Mouse (Mus musculus) stomach, embryonic 15.5 days (tissue): ENCODE measurements around the gene Hexb. TPM values are rescaled to one million over a fixed set of nuclear protein-coding genes. Genes with fewer than 3 reads are reported as not detected.

Experiments
- ATAC-seq: fragments of 200-750 bp; cut with Nextera tagmentation; 2 replicates; pipeline ENCODE4 v1.8.0; 2017; ENCODE audit warnings: low read depth, moderate number of reproducible peaks, moderate TSS enrichment; ENCODE audit not compliant: insufficient read depth, low FRiP score
- H3K27ac ChIP-seq: fragments of 300-500 bp; sonication (generic); 2 replicates; pipeline ENCODE4 v1.5.1; 2015; ENCODE audit warnings: mild to moderate bottlenecking, inconsistent platforms
- H3K27me3 ChIP-seq: fragments of 300-500 bp; sonication (generic); replicated peaks from 2 replicates; pipeline ENCODE4 v1.6.1; 2015; ENCODE audit warnings: inconsistent platforms
- H3K36me3 ChIP-seq: fragments of 300-500 bp; sonication (generic); 2 replicates; pipeline ENCODE4 v1.6.1; 2015; ENCODE audit warnings: inconsistent platforms
- H3K4me1 ChIP-seq: fragments of 300-500 bp; sonication (generic); 2 replicates; pipeline ENCODE4 v1.6.1; 2015; ENCODE audit warnings: inconsistent platforms
- H3K4me2 ChIP-seq: fragments of 300-500 bp; sonication (generic); 2 replicates; pipeline ENCODE4 v1.6.1; 2015; ENCODE audit warnings: mild to moderate bottlenecking, inconsistent platforms
- H3K4me3 ChIP-seq: fragments of 300-500 bp; sonication (generic); replicated peaks from 2 replicates; pipeline ENCODE4 v1.5.1; 2015; ENCODE audit warnings: inconsistent platforms
- H3K9ac ChIP-seq: fragments of 300-500 bp; sonication (generic); 2 replicates; pipeline ENCODE4 v1.6.1; 2015; ENCODE audit warnings: inconsistent platforms
- H3K9me3 ChIP-seq: fragments of 300-500 bp; sonication (generic); 2 replicates; pipeline ENCODE4 v1.6.1; 2016; ENCODE audit warnings: inconsistent platforms
- WGBS: fragments of 180-500 bp; shearing (Covaris S2); methylation state at CpG from one replicate; pipeline ENCODE4 v1.1.7; 2015; 5-methylcytosine and 5-hydroxymethylcytosine counted together
- polyA plus RNA-seq: library from polyadenylated mRNA; unstranded; fragments of >200 nt; fragmentation: Nextera tagmentation; extraction: Ambion mirVana; gene quantifications from 2 replicates; pipeline ENCODE4 v1.2.1, GENCODE M21; 2015

The Hexb gene
- polyA plus RNA-seq, 1 experiment from 2014 or later = 42.7 TPM

- 83% methylated on average over 3 of the region's 3 CpGs for WGBS
- no peak for ATAC-seq
These were observed 21.9 kb upstream of the Hexb start for GRCm38 (mm10) chr13:97220022-97220421.

GRCm38 (mm10) chr13:97216196-97216595, 18.0 kb upstream of the Hexb start:
- Histone ChIP-seq H3K27ac (no peak overlapping the region), H3K9me3 (no peaks in the 10 kb centered on the region), H3K4me3 (no peak overlapping the region), H3K36me3 (no peaks in the 10 kb centered on the region), H3K9ac (no peak overlapping the region), H3K27me3 (no peaks in the 10 kb centered on the region), H3K4me1 (no peaks in the 10 kb centered on the region), H3K4me2 (no peak overlapping the region)
- ATAC-seq = no peak
- WGBS = 56% methylated on average over 5 of the region's 5 CpGs

More at GRCm38 (mm10) chr13:97220022-97220421, 21.9 kb upstream of the Hexb start:
- H3K9me3 ChIP-seq = no peaks in the 10 kb centered on the region
- H3K4me3 ChIP-seq = no peak overlapping the region
- no peaks in the 10 kb centered on the region for H3K36me3 ChIP-seq
- H3K4me2 ChIP-seq = no peak overlapping the region
- H3K4me1 ChIP-seq = 0 out of 2 replicates have a peak, but pooled peaks cover 3% of the 10 kb centered on the region
- no peak overlapping the region for H3K27ac ChIP-seq
- no peaks in the 10 kb centered on the region for H3K27me3 ChIP-seq
- no peak overlapping the region for H3K9ac ChIP-seq

GRCm38 (mm10) chr13:97215563-97215962, 17.4 kb upstream of the Hexb start:
- Histone ChIP-seq H3K4me3 (no peak overlapping the region), H3K9me3 (no peaks in the 10 kb centered on the region), H3K36me3 (no peaks in the 10 kb centered on the region), H3K27ac (no peak overlapping the region), H3K9ac (no peak overlapping the region), H3K27me3 (no peaks in the 10 kb centered on the region), H3K4me2 (no peak overlapping the region), H3K4me1 (no peaks in the 10 kb centered on the region)
- WGBS = 59% methylated on average over 4 of the region's 4 CpGs
- ATAC-seq = no peak

- H3K36me3 ChIP-seq = no peaks in the 10 kb centered on the region
- H3K9me3 ChIP-seq = no peaks in the 10 kb centered on the region
- H3K27ac ChIP-seq = no peak overlapping the region
- no peaks in the 10 kb centered on the region for H3K4me1 ChIP-seq
- no peak overlapping the region for H3K4me3 ChIP-seq
- WGBS = 70% methylated on average over 3 of the region's 3 CpGs
- H3K9ac ChIP-seq = no peak overlapping the region
- no peaks in the 10 kb centered on the region for H3K27me3 ChIP-seq
- ATAC-seq = no peak
- no peak overlapping the region for H3K4me2 ChIP-seq
These were observed 16.6 kb upstream of the Hexb start for GRCm38 (mm10) chr13:97214583-97215268.

- ATAC-seq = no peak
- H3K36me3 ChIP-seq = no peaks in the 10 kb centered on the region
- no peak overlapping the region for H3K4me2 ChIP-seq
- no peak overlapping the region for H3K4me3 ChIP-seq
- H3K9ac ChIP-seq = no peak overlapping the region
- no peaks in the 10 kb centered on the region for H3K4me1 ChIP-seq
- no peaks in the 10 kb centered on the region for H3K27me3 ChIP-seq
- no peaks in the 10 kb centered on the region for H3K9me3 ChIP-seq
- 55% methylated on average over 3 of the region's 3 CpGs for WGBS
- H3K27ac ChIP-seq = no peak overlapping the region
These were observed 10.4 kb upstream of the Hexb start for GRCm38 (mm10) chr13:97208500-97209010.

- H3K36me3 ChIP-seq = no peaks in the 10 kb centered on the region
- H3K4me2 ChIP-seq = peak overlapping the region; percentile 2; the same call in 1 of the 2 replicates
- no peak overlapping the region for H3K9ac ChIP-seq
- no peaks in the 10 kb centered on the region for H3K9me3 ChIP-seq
- no peaks in the 10 kb centered on the region for H3K27me3 ChIP-seq
- 51% methylated on average over 7 of the region's 7 CpGs for WGBS
- H3K27ac ChIP-seq = no peak overlapping the region
- ATAC-seq = no peak
- no peak overlapping the region for H3K4me3 ChIP-seq
- no peaks in the 10 kb centered on the region for H3K4me1 ChIP-seq
These were observed 9.9 kb upstream of the Hexb start for GRCm38 (mm10) chr13:97208112-97208478.

- H3K36me3 ChIP-seq = no peaks in the 10 kb centered on the region
- H3K4me3 ChIP-seq = no peak overlapping the region
- H3K27ac ChIP-seq = no peak overlapping the region
- H3K9me3 ChIP-seq = no peaks in the 10 kb centered on the region
- H3K4me2 ChIP-seq = peak overlapping the region; percentile 2; the same call in 1 of the 2 replicates
- H3K9ac ChIP-seq = no peak overlapping the region
- H3K4me1 ChIP-seq = no peaks in the 10 kb centered on the region
- H3K27me3 ChIP-seq = no peaks in the 10 kb centered on the region
- ATAC-seq = no peak
- WGBS = 86% methylated on average over 7 of the region's 7 CpGs
These were observed 9.4 kb upstream of the Hexb start for GRCm38 (mm10) chr13:97207472-97208111.

- 80% methylated on average over 2 of the region's 2 CpGs for WGBS
- ATAC-seq = no peak
These were observed 7.9 kb upstream of the Hexb start for GRCm38 (mm10) chr13:97206046-97206445.

GRCm38 (mm10) chr13:97205052-97205701, 7.0 kb upstream of the Hexb start:
- no peaks in the 10 kb centered on the region for H3K4me1 ChIP-seq
- H3K27me3 ChIP-seq = no peaks in the 10 kb centered on the region
- H3K4me2 ChIP-seq = peak overlapping the region; percentile 62
- ATAC-seq = peak; percentile 84
- 6% methylated on average over 18 of the region's 18 CpGs for WGBS
- peak overlapping the region; percentile 82; the same call in 1 of the 2 replicates for H3K27ac ChIP-seq
- peak overlapping the region; percentile 40 for H3K4me3 ChIP-seq
- no peak overlapping the region for H3K9ac ChIP-seq
- no peaks in the 10 kb centered on the region for H3K36me3 ChIP-seq
- H3K9me3 ChIP-seq = no peaks in the 10 kb centered on the region

More at GRCm38 (mm10) chr13:97206046-97206445, 7.9 kb upstream of the Hexb start:
- Histone ChIP-seq H3K36me3 (no peaks in the 10 kb centered on the region), H3K27me3 (no peaks in the 10 kb centered on the region), H3K9ac (no peak overlapping the region), H3K9me3 (no peaks in the 10 kb centered on the region), H3K27ac (no peak overlapping the region), H3K4me2 (no peak overlapping the region), H3K4me3 (no peak overlapping the region), H3K4me1 (no peaks in the 10 kb centered on the region)

GRCm38 (mm10) chr13:97201896-97202295, 3.7 kb upstream of the Hexb start:
- no peak for ATAC-seq
- H3K27ac ChIP-seq = no peak overlapping the region
- H3K27me3 ChIP-seq = no peaks in the 10 kb centered on the region
- no peak overlapping the region for H3K9ac ChIP-seq
- H3K4me1 ChIP-seq = no peaks in the 10 kb centered on the region
- H3K4me2 ChIP-seq = no peak overlapping the region
- WGBS = 58% methylated on average over 4 of the region's 4 CpGs
- H3K36me3 ChIP-seq = no peaks in the 10 kb centered on the region
- no peaks in the 10 kb centered on the region for H3K9me3 ChIP-seq
- H3K4me3 ChIP-seq = no peak overlapping the region

GRCm38 (mm10) chr13:97201076-97201475, 2.9 kb upstream of the Hexb start:
- H3K4me1 ChIP-seq = no peaks in the 10 kb centered on the region
- WGBS = 38% methylated on average over 7 of the region's 7 CpGs
- H3K4me3 ChIP-seq = no peak overlapping the region
- H3K9ac ChIP-seq = no peak overlapping the region
- H3K27me3 ChIP-seq = no peaks in the 10 kb centered on the region
- H3K27ac ChIP-seq = no peak overlapping the region
- no peaks in the 10 kb centered on the region for H3K36me3 ChIP-seq
- H3K4me2 ChIP-seq = no peak overlapping the region
- no peak for ATAC-seq
- H3K9me3 ChIP-seq = no peaks in the 10 kb centered on the region

GRCm38 (mm10) chr13:97199123-97199522, 966 bp upstream of the Hexb start:
- WGBS = 61% methylated on average over 2 of the region's 2 CpGs
- no peak overlapping the region for H3K4me2 ChIP-seq
- no peak overlapping the region for H3K4me3 ChIP-seq
- no peak for ATAC-seq
- no peaks in the 10 kb centered on the region for H3K9me3 ChIP-seq
- H3K27me3 ChIP-seq = no peaks in the 10 kb centered on the region
- no peaks in the 10 kb centered on the region for H3K4me1 ChIP-seq
- H3K36me3 ChIP-seq = no peaks in the 10 kb centered on the region
- no peak overlapping the region for H3K27ac ChIP-seq
- no peak overlapping the region for H3K9ac ChIP-seq
